Mouse (Mus musculus) forebrain, embryonic 12.5 days (tissue): ENCODE measurements at regions not wholly inside any gene's neighbourhood (a gene's known extent, or its start where the extent isn't known, plus 50 kb on each side); places are given as distances from the start of the nearest gene placed in this dataset.
"Not testable (repeated sequence)": the region's sequence is repeated elsewhere in the genome, so short reads cannot be mapped to it uniquely, and the experiment has no call there.

Source experiments
- ATAC-seq: fragments of 200-750 bp; cut with Nextera tagmentation; 2 replicates; pipeline ENCODE4 v1.8.0; 2017; ENCODE audit warnings: moderate TSS enrichment; ENCODE audit not compliant: low FRiP score
- H3K27ac ChIP-seq: fragments of 300-500 bp; sonication (generic); 2 replicates; pipeline ENCODE4 v1.5.1; 2016; ENCODE audit warnings: mild to moderate bottlenecking
- H3K27me3 ChIP-seq: fragments of 300-500 bp; sonication (generic); 2 replicates; pipeline ENCODE4 v1.6.1; 2016; ENCODE audit warnings: mild to moderate bottlenecking
- H3K36me3 ChIP-seq: fragments of 300-500 bp; sonication (generic); replicated peaks from 2 replicates; pipeline ENCODE4 v1.6.1; 2016; ENCODE audit warnings: mild to moderate bottlenecking
- H3K4me1 ChIP-seq: fragments of 300-500 bp; sonication (generic); 2 replicates; pipeline ENCODE4 v1.6.1; 2016
- H3K4me2 ChIP-seq: fragments of 300-500 bp; sonication (generic); 2 replicates; pipeline ENCODE4 v1.6.1; 2016; ENCODE audit warnings: mild to moderate bottlenecking, moderate library complexity
- H3K4me3 ChIP-seq: fragments of 300-500 bp; sonication (generic); replicated peaks from 2 replicates; pipeline ENCODE4 v1.5.1; 2016; ENCODE audit warnings: mild to moderate bottlenecking
- H3K9ac ChIP-seq: fragments of 300-500 bp; sonication (generic); 2 replicates; pipeline ENCODE4 v1.6.1; 2016; ENCODE audit warnings: mild to moderate bottlenecking
- H3K9me3 ChIP-seq: fragments of 300-500 bp; sonication (generic); 2 replicates; pipeline ENCODE4 v1.6.1; 2016
- WGBS: fragments of 180-500 bp; shearing (Covaris S2); methylation state at CpG from one replicate; pipeline ENCODE4 v1.1.7; 2016; 5-methylcytosine and 5-hydroxymethylcytosine counted together

DNA sequence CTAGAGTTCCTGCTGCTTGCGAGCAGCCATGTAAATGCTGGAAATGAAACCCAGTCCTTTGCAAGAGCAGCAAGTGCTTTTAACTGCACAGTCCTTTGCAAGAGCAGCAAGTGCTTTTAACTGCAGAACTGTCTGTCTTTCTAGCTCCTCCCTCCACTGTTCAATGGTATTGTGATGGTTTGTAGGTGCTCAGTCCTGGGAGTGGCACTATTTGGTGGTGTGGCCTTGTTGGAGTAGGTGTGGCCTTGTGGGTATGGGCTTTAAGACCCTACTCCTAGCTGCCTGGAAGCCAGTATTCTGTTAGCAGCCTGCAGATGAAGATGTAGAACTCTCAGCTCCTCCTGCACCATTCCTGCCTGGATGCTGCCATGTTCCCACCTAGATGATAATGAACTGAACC is 67.8 kb upstream of the Rpl34 start:
- WGBS, result 97% methylated on average over 1 of the region's 1 CpGs

DNA sequence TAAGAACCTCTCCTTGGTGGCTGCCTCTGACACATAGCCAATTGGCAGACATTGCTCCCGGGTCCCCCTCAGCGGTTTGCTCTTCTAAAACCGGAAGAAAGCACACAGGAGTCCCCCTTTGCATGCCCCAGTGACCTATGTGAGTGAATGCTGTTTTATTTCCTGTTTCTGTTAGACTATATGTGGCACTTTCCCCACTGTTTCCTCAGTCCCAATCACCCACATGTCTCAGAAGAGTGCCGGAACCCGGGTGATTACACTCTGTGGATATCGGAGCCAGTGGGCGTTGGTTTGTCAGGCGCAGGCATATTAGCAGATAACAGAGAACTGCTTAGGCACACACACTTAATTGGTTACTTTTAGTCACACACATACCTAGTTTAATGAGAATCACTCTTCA is 66.3 kb upstream of the Rpl34 start:
- Histone ChIP-seq H3K36me3 (no peaks in the 10 kb centered on the region), H3K27ac (no peak overlapping the region), H3K4me1 (no peaks in the 10 kb centered on the region), H3K9me3 (no peaks in the 10 kb centered on the region), H3K27me3 (no peaks in the 10 kb centered on the region), H3K9ac (no peak overlapping the region), H3K4me3 (no peak overlapping the region), H3K4me2 (no peak overlapping the region)
- ATAC-seq, result no peak
- 85% methylated on average over 8 of the region's 8 CpGs for WGBS

More for the DNA sequence above, 67.8 kb upstream of the Rpl34 start:
- H3K9ac ChIP-seq, H3K4me2 ChIP-seq, H3K36me3 ChIP-seq, H3K4me1 ChIP-seq, H3K4me3 ChIP-seq, H3K9me3 ChIP-seq, H3K27ac ChIP-seq, H3K27me3 ChIP-seq, ATAC-seq: not testable (repeated sequence)

DNA sequence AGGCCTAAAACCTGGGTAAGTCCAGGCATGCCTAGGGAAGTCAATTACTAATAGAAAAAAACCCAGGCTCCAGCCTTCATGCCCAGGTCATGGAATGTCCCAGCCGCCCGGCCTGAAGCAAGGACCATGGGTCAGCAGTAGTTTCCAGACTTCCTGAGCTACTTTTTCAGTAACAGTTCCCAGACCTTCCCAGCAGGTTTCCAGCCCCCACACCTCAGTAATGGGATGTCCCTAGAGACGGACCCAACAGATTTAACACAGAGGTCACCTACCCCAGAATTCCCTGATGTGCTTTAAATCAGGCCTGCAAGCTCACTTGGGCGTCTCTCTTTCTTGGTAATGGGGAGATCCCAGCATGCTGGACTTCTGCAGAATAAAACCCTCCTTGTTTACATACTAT is 65.2 kb upstream of the Rpl34 start:
- Histone ChIP-seq H3K36me3 (no peaks in the 10 kb centered on the region), H3K27ac (no peak overlapping the region), H3K9ac (no peak overlapping the region), H3K4me1 (no peaks in the 10 kb centered on the region), H3K9me3 (no peaks in the 10 kb centered on the region), H3K4me3 (no peak overlapping the region), H3K4me2 (no peak overlapping the region), H3K27me3 (no peaks in the 10 kb centered on the region)
- ATAC-seq, result no peak
- WGBS, result 85% methylated on average over 4 of the region's 4 CpGs

DNA sequence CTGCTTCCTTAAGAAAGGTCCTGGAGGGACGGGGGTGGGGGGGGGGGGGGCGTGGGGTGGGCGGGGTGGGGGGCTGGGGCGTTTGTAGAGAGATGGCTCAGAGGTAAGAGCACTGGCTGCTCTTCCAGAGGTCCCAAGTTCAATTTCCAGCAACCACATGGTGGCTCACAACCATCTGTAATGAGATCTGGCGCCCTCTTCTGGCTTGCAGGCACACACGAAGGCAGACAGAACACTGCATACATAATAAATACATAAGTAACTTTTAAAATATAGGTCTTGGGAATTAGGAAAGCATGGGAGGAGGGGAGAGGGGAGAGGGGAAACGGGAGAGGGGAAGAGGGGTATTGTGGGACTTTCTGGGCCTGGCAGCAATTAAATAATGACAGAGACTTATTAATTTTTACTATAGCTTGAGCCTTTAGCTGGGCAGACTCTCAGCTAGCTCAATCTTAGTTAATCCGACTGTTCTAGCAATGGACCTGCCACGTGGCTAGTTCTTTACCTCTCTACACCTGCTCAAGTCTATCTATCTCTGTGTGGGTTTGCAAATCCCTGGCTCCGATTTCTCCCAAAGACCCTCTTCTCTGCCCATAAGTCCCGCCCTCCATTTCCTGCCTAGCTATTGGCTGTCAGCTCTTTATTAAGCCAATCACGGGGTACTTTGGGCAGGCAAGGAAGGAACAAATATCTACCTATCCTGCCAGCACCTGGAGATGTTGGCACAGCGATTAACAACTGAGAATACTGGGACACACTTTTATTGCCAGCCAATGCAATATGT is 64.1 kb upstream of the Rpl34 start:
- Histone ChIP-seq H3K36me3 (no peaks in the 10 kb centered on the region), H3K9ac (no peak overlapping the region), H3K4me3 (no peak overlapping the region), H3K4me2 (no peak overlapping the region), H3K9me3 (no peaks in the 10 kb centered on the region), H3K4me1 (no peaks in the 10 kb centered on the region), H3K27me3 (no peaks in the 10 kb centered on the region), H3K27ac (no peak overlapping the region)
- no peak for ATAC-seq
- WGBS, result 36% methylated on average over 11 of the region's 13 CpGs

DNA sequence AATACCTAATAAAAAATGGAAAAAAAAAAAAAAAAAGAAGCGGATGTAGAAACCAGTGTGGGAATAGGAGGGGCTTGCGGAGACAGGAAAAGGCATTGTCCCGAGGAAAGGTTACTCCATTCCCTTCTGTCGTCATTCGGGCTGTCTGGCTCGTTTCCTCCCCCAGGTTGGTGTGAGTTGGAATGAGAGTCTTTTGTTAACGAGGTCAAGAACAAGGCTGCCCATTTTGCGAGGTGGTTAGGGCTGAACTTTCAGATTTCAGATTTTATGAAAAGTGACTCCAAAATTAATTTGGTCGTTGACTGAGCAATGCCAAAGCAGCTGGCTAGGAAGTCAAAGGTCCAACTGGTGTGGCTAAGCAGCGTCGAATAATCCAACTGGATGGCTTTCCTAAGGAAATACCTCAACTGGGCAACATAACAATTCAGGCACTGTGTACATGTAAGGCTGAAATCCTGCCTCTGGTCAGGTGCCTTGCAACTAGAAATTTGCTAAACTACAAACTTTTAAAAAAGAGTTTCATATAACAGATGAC is 50.6 kb upstream of the Rpl34 start:
- H3K4me2 ChIP-seq, result no peak overlapping the region
- no peaks in the 10 kb centered on the region for H3K27me3 ChIP-seq
- H3K9ac ChIP-seq, result no peak overlapping the region
- H3K36me3 ChIP-seq, result no peaks in the 10 kb centered on the region
- no peaks in the 10 kb centered on the region for H3K4me1 ChIP-seq
- no peak for ATAC-seq
- no peaks in the 10 kb centered on the region for H3K9me3 ChIP-seq
- no peak overlapping the region for H3K27ac ChIP-seq
- H3K4me3 ChIP-seq, result no peak overlapping the region
- 77% methylated on average over 11 of the region's 11 CpGs for WGBS
